Mouse (Mus musculus) liver, adult 2 months (tissue): ENCODE results near the gene Lpar3.

Source experiments
- CTCF ChIP-seq: fragments of 200-500 bp; IDR thresholded peaks from 2 replicates; pipeline ENCODE4 v1.5.1; 2011; ENCODE audit warnings: low read depth, low read length, control low read depth
- POLR2A ChIP-seq: fragments of 200-500 bp; IDR thresholded peaks from 2 replicates; pipeline ENCODE4 v1.6.1; 2011; ENCODE audit warnings: low read length, control low read depth; ENCODE audit not compliant: insufficient read depth; ENCODE audit errors: extremely low read depth

- TF ChIP-seq POLR2A = no peak
- no peak for TF ChIP-seq CTCF
Observed at GRCm38 (mm10) chr3:146278195-146279140, 57.7 kb downstream of the Lpar3 start.
